Mouse (Mus musculus): ENCODE data around the gene Igf2bp3. TPM values are rescaled to one million over a fixed set of nuclear protein-coding genes. Genes with fewer than 3 reads are reported as not detected.

Gene Igf2bp3
- polyA plus RNA-seq, 1 experiment = 31.1 TPM

DNA sequence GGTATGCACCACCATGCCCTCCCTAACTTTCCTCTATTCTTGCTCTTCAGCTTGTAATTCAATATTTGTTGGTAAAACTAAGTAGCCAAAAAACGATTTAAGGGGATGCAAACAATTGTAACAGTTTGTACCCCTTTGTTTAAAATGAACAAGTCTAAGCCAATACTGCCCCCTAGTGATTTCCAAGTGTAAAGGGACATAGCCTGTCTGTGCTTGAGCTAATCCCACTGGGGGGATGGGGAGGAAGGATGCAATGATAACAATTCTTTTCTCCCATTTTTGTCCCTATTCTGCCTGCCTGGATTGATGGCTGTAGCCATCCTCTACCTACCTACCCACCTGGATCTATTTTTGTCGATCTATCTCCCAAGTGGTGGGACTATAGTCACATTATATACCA lies 32.5 kb upstream of the Igf2bp3 start:
- Histone ChIP-seq H3K27ac (ENCODE audit: insufficient read depth, low read length) (no peak overlapping the region), H3K4me3 (ENCODE audit: insufficient read depth, low read length) (no peak overlapping the region)
- TF ChIP-seq POLR2A (IDR thresholded peaks at IDR 0.05; ENCODE audit: low read depth, low read length) (no peak), CTCF (IDR thresholded peaks at IDR 0.05; ENCODE audit: borderline replicate concordance, insufficient read depth, low read length) (no peak)

DNA sequence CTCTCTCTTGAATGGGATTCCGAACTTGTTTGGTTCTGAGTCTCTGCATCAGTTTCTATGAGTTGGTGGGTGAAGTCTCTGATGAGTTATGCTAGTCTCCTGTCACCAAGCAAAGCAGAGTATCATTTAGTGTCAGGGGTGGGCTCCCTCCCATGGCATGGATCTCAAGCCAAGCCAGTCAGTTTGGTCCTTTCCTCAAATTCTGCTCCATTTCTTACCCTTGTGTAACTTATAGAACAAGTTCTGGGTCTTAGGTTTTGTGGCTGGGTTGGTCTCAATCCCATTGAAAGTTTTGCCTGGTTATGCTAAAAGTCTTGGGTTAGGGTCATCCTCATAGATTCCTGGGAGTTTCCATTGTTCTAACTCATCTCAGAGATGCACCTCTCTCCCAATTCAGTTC lies 27.6 kb upstream of the Igf2bp3 start:
- Histone ChIP-seq H3K4me3 (ENCODE audit: insufficient read depth, low read length) (no peak overlapping the region), H3K27ac (ENCODE audit: insufficient read depth, low read length) (no peak overlapping the region)

More for the DNA sequence above, 32.5 kb upstream of the Igf2bp3 start:
- no peaks in the 10 kb centered on the region for H3K4me1 ChIP-seq (ENCODE audit: control insufficient read depth, insufficient read depth, low read length)

DNA sequence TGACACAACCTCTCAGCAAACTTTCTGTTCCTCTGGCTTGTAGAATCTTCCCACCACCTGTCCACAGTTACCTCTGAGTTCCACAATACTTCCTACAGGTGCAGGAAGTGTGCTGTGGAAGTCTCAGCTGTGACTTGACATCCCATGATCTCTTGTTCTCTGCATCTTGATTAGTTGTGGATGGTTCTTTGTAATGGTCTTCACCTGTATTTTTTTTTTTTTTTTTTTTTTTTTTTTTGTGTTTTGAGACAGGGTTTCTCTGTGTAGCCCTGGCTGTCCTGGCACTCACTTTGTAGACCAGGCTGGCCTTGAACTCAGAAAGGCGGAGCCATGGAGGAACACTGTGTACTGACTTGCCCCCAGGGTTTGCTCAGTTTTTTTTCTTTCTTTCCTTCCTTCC lies 26.8 kb upstream of the Igf2bp3 start:
- no peak overlapping the region for H3K4me3 ChIP-seq (ENCODE audit: insufficient read depth, low read length)
- no peaks in the 10 kb centered on the region for H3K4me1 ChIP-seq (ENCODE audit: control insufficient read depth, insufficient read depth, low read length)
- TF ChIP-seq CTCF (IDR thresholded peaks at IDR 0.05; ENCODE audit: borderline replicate concordance, insufficient read depth, low read length) (no peak), POLR2A (IDR thresholded peaks at IDR 0.05; ENCODE audit: low read depth, low read length) (no peak)
- no peak overlapping the region for H3K27ac ChIP-seq (ENCODE audit: insufficient read depth, low read length)

More for the DNA sequence above, 27.6 kb upstream of the Igf2bp3 start:
- H3K4me1 ChIP-seq (ENCODE audit: control insufficient read depth, insufficient read depth, low read length) = no peaks in the 10 kb centered on the region
- TF ChIP-seq POLR2A (IDR thresholded peaks at IDR 0.05; ENCODE audit: low read depth, low read length) = no peak
- no peak for TF ChIP-seq CTCF (IDR thresholded peaks at IDR 0.05; ENCODE audit: borderline replicate concordance, insufficient read depth, low read length)

DNA sequence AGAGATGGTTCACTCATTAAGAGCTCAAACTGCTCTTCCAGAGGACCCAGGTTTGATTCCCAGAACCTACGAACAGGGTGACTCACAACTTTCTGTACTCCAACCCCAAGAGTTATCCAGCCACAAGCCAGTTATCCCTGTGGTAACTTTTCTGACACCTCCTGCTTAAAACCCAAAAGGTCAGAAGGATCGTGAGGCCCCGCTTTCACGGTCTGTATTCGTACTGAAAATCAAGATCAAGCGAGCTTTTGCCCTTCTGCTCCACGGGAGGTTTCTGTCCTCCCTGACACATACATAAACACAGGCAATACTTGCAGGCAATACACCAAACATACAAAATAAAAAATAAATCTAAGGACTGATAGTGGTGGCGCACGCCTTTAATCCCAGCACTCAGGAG lies 21.6 kb upstream of the Igf2bp3 start:
- Histone ChIP-seq H3K4me3 (ENCODE audit: insufficient read depth, low read length) (no peak overlapping the region), H3K4me1 (ENCODE audit: control insufficient read depth, insufficient read depth, low read length) (no peaks in the 10 kb centered on the region), H3K27ac (ENCODE audit: insufficient read depth, low read length) (no peak overlapping the region)
- no peak for TF ChIP-seq CTCF (IDR thresholded peaks at IDR 0.05; ENCODE audit: borderline replicate concordance, insufficient read depth, low read length)
- TF ChIP-seq POLR2A (IDR thresholded peaks at IDR 0.05; ENCODE audit: low read depth, low read length) = no peak

DNA sequence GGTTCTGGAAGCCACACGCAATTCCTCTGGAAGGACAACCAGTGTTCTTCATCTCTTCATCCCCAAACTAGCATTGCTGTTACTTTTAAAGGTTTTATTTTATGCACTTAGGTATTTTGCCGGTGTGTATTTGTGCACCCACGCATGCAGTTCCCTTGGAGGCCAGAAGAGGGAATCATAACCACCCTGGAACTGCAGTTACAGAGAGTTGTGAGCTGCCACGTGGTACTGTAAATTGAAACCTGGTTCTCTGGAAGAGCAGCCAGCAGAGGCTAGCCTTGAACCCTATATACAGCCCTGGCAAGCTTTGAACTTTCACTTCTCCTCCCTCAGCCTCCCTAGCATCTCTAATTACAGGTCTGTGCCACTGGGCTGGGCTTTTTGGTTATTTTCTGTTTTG lies 18.6 kb upstream of the Igf2bp3 start:
- no peak for TF ChIP-seq CTCF (IDR thresholded peaks at IDR 0.05; ENCODE audit: borderline replicate concordance, insufficient read depth, low read length)
- no peak for TF ChIP-seq POLR2A (IDR thresholded peaks at IDR 0.05; ENCODE audit: low read depth, low read length)
- no peak overlapping the region for H3K4me3 ChIP-seq (ENCODE audit: insufficient read depth, low read length)
- no peaks in the 10 kb centered on the region for H3K4me1 ChIP-seq (ENCODE audit: control insufficient read depth, insufficient read depth, low read length)
- H3K27ac ChIP-seq (ENCODE audit: insufficient read depth, low read length) = no peak overlapping the region

DNA sequence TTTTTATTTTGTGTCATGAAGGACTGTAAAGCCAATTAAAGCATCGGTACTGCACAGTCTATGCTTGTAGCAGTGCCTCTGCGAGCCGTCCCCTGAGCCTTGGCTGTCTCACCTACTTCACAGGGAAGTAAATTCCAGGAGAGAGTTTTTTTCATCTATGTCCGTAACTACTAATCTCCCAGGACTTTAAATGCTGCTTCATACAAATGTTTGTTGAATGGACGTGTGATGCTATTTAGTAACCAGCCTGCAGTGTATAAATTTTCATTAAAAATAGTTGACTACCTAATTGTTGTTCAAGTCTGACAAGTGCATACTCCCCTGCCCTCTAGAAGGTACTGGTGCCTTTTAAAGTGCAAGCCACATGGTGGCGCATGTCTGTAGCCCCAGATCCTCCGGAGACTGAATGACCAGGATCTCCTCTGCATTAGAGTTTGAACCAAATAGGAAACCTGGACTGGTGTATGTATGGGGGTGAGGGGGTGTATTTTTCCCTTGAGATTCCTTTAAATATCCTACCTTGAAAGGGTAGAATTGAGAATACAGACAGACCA lies 13.4 kb upstream of the Igf2bp3 start:
- TF ChIP-seq POLR2A (IDR thresholded peaks at IDR 0.05; ENCODE audit: low read depth, low read length) (no peak), CTCF (IDR thresholded peaks at IDR 0.05; ENCODE audit: borderline replicate concordance, insufficient read depth, low read length) (peak; percentile 47; the same call in 1 of the 2 replicates)

DNA sequence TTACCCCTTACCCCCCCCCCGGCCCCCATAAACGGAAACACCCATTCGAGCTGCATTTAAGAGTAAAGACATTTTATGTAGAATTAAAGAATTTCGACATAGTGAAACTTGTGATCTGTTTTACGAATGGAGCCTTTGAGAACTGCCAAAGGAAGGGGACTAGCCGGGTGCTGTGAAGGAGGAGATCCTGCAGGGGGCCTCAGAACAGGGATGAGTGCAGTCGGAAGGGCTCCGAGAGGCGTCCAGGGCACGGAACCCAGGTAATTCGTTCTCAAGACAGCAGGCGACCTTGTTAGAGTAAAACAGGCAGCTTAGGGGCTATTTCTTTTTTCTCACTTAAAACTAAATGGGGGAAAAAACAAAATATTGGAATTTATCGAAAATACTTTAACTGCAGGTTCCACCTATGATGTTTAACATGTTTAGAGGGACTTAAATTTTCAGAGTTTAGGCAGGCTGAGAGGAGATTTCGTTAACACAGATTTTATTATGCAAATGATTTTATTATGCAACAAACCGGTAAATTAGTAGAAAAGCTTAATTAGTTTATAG lies 12.5 kb upstream of the Igf2bp3 start:
- TF ChIP-seq POLR2A (IDR thresholded peaks at IDR 0.05; ENCODE audit: low read depth, low read length) (no peak), CTCF (IDR thresholded peaks at IDR 0.05; ENCODE audit: borderline replicate concordance, insufficient read depth, low read length) (peak; percentile 23; the same call in 1 of the 2 replicates)
- Histone ChIP-seq H3K27ac (ENCODE audit: insufficient read depth, low read length) (no peak overlapping the region), H3K4me1 (ENCODE audit: control insufficient read depth, insufficient read depth, low read length) (no peaks in the 10 kb centered on the region), H3K4me3 (ENCODE audit: insufficient read depth, low read length) (no peak overlapping the region)

More for the DNA sequence above, 13.4 kb upstream of the Igf2bp3 start:
- Histone ChIP-seq H3K4me1 (ENCODE audit: control insufficient read depth, insufficient read depth, low read length) (no peaks in the 10 kb centered on the region), H3K27ac (ENCODE audit: insufficient read depth, low read length) (no peak overlapping the region), H3K4me3 (ENCODE audit: insufficient read depth, low read length) (no peak overlapping the region)

DNA sequence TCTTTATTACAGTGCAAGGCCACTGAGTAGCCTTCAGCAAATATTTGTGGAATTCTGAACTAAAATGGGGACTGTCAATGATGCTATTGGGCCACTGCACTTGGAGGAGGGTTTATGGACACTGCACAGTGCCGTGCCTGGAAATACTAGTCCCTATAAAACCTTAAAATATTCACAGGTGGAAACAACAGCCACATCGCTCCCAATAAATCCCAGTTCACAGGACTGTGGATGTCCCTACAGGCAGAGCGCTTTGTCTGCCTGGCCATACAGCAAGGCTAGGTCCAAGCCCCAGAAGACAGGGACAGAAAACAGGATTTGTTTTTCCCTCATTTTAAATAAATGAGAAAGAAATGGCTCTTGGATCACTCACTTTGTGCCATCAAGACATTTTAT lies 11.0 kb upstream of the Igf2bp3 start:
- no peak overlapping the region for H3K27ac ChIP-seq (ENCODE audit: insufficient read depth, low read length)
- H3K4me1 ChIP-seq (ENCODE audit: control insufficient read depth, insufficient read depth, low read length) = no peaks in the 10 kb centered on the region
- no peak overlapping the region for H3K4me3 ChIP-seq (ENCODE audit: insufficient read depth, low read length)
- TF ChIP-seq CTCF (IDR thresholded peaks at IDR 0.05; ENCODE audit: borderline replicate concordance, insufficient read depth, low read length) = no peak
- TF ChIP-seq POLR2A (IDR thresholded peaks at IDR 0.05; ENCODE audit: low read depth, low read length) = no peak

DNA sequence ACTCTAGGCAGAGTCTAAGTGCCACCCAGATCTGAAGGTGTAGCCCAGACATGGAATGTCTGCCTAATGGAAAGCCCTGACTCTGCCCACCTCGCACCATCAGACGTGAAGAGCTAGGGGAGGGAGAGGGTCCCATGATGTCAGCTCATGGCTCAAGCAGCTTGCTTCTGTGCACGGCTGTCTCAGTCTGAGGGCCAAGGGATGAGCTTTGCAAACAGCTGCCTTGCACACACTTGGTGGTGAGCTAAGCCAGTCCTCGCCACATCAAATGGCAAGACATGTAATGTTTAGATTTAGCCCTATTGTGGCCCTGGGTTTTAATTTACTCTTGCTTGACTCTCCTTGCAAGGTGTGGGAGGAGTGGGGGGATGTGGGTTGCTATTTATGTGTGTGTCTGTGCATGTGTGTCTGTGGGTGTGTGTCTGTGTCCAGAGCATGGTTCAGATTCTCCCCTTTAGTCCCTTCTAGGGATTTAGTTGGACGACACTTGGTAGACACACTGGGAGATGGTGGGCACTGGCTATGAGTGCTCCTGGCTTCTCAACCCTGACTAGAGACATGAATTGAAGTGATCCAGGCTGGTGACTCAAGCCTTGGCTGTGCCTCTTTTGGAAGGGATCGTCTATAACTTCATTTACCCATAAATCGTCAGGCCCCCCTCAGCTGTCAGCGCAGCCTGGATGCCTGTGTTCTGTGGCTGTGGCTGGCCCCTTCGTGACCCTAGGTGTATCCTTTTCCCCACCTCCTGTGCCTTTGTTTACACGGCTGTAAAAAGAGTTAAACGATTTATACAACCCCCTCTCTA lies 10.4 kb upstream of the Igf2bp3 start:
- TF ChIP-seq CTCF (IDR thresholded peaks at IDR 0.05; ENCODE audit: borderline replicate concordance, insufficient read depth, low read length) = no peak
- no peak for TF ChIP-seq POLR2A (IDR thresholded peaks at IDR 0.05; ENCODE audit: low read depth, low read length)
- Histone ChIP-seq H3K4me1 (ENCODE audit: control insufficient read depth, insufficient read depth, low read length) (no peaks in the 10 kb centered on the region), H3K27ac (ENCODE audit: insufficient read depth, low read length) (no peak overlapping the region), H3K4me3 (ENCODE audit: insufficient read depth, low read length) (no peak overlapping the region)

DNA sequence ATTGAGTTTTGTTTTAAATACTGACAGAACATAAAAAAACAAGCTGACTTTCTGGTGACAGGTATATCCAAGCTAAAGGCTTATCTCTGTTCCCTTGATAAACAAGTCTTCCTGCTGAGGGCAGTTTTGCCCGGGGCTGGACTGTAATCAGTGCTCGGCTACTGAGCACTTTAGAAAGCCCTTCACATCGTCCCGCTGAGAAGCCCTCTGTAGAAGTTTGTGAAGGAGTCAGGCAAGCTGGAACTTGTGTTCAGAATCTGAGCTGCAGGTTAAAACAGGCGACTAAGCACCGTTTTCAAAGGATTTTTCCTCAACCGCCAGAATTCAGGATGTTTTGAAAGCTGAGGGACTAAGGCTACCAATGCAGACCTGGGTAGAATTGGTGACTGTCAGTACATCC lies 7.1 kb upstream of the Igf2bp3 start:
- no peak overlapping the region for H3K4me3 ChIP-seq (ENCODE audit: insufficient read depth, low read length)
- H3K4me1 ChIP-seq (ENCODE audit: control insufficient read depth, insufficient read depth, low read length) = no peaks in the 10 kb centered on the region
- no peak overlapping the region for H3K27ac ChIP-seq (ENCODE audit: insufficient read depth, low read length)
- no peak for TF ChIP-seq CTCF (IDR thresholded peaks at IDR 0.05; ENCODE audit: borderline replicate concordance, insufficient read depth, low read length)
- TF ChIP-seq POLR2A (IDR thresholded peaks at IDR 0.05; ENCODE audit: low read depth, low read length) = no peak

All from embryonic fibroblast, embryonic 13.5 days (primary cell).